ENCODE assay signal across 9 mouse cellular contexts in the genomic region with DNA sequence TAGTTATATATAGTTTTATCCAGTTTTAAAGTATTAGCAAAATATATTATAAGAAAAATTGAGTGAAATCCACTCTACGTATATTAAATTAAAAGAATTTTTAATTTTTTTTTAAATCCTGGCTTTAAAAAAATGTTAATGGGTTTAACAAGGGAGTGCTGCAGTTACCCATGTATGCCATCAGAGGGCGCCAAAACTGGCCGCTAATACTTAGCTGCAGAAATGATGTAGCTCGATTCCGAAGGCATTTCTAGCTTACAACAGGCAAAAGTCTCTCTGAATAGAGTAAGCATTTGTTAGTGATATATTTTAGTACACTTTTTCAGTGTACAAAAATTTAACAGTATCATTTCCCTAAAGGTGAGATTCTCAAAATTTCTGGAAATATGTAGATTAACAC.
A peak's percentile ranks its signal among the peaks of the same experiment; 100 is the strongest.
DNase-seq lines count a peak whose midpoint lies in the region; ATAC-seq and TF ChIP-seq lines count a peak whose summit lies in the region.
"Had no signal": no experiment of that assay in that cellular context is flagged by ENCODE, and none has a peak within 500 bp of the region (broad histone marks: within the 10 kb centered on the region; RNA-seq: fewer than 3 reads in every experiment).

No protein-coding gene starts in this region.

- no peak for TF ChIP-seq EP300 in CH12.LX (IDR thresholded peaks at IDR 0.05; ENCODE audit: low read length)

- no peak overlapping the region for H3K4me3 ChIP-seq in kidney, embryonic 14.5 days (ENCODE audit: low read length)
- no peak overlapping the region for H3K4me3 ChIP-seq in CH12.LX (replicated peaks in 1 of 3; ENCODE audit: low read depth in 2 of 3, low read length in 2 of 3, poor library complexity in 1 of 3)
- H3K4me3 ChIP-seq: liver, embryonic 15.5 days had no signal

- DNase-seq in kidney, postnatal 10 days, result peak; percentile 21
- DNase-seq in 416B (ENCODE audit: low read depth), result peak; percentile 40
- peak; percentile 50 for DNase-seq in CH12.LX (ENCODE audit: extremely low read depth)
- peak; percentile 58 for DNase-seq in embryo, embryonic 11 days
- peak; percentile 29 for DNase-seq in retina, postnatal 1 day
- no peak for DNase-seq in gastrocnemius, postnatal 10 days

- peak; percentile 46 to 57 for TF ChIP-seq CTCF in CH12.LX (conservative IDR thresholded peaks at IDR 0.05 in 1 of 2, IDR thresholded peaks at IDR 0.05 in 1 of 2; ENCODE audit: low read depth in 2 of 2, low read length in 2 of 2)

- TF ChIP-seq POLR2A in CH12.LX (IDR thresholded peaks at IDR 0.05; ENCODE audit: low read depth, low read length), result no peak

- H3K9ac ChIP-seq in kidney, embryonic 14.5 days (ENCODE audit: low read depth, low read length), result no peak overlapping the region
- H3K9ac ChIP-seq in CH12.LX (ENCODE audit: insufficient read depth, low read depth), result no peak overlapping the region
- H3K9ac ChIP-seq: liver, embryonic 15.5 days had no signal

- no peaks in the 10 kb centered on the region for H3K9me3 ChIP-seq in kidney, embryonic 14.5 days (ENCODE audit: control insufficient read depth, low read length)
- no peaks in the 10 kb centered on the region for H3K9me3 ChIP-seq in CH12.LX (replicated peaks; ENCODE audit: low read length)
- H3K9me3 ChIP-seq: liver, embryonic 15.5 days had no signal

- no peak overlapping the region for H3K4me2 ChIP-seq in kidney, embryonic 14.5 days (replicated peaks; ENCODE audit: low read depth, low read length)
- no peak overlapping the region for H3K4me2 ChIP-seq in CH12.LX (ENCODE audit: insufficient read depth, low read depth, poor library complexity, severe bottlenecking)
- H3K4me2 ChIP-seq: liver, embryonic 15.5 days had no signal

- H3K36me3 ChIP-seq in kidney, embryonic 14.5 days (ENCODE audit: control insufficient read depth, insufficient read depth, low read length), result no peaks in the 10 kb centered on the region
- H3K36me3 ChIP-seq in CH12.LX (replicated peaks in 1 of 2; ENCODE audit: control insufficient read depth in 1 of 2, insufficient read depth in 1 of 2, low read length in 1 of 2), result no peaks in the 10 kb centered on the region
- H3K36me3 ChIP-seq: liver, embryonic 15.5 days had no signal

- H3K27me3 ChIP-seq in kidney, embryonic 14.5 days (ENCODE audit: control insufficient read depth, insufficient read depth, low read length), result no peaks in the 10 kb centered on the region
- no peaks in the 10 kb centered on the region for H3K27me3 ChIP-seq in CH12.LX (replicated peaks)
- H3K27me3 ChIP-seq: liver, embryonic 15.5 days had no signal

- H3K27ac ChIP-seq in kidney, embryonic 14.5 days (ENCODE audit: low read depth, low read length), result no peak overlapping the region
- H3K27ac ChIP-seq in CH12.LX (ENCODE audit: insufficient read depth, low read depth), result no peak overlapping the region
- H3K27ac ChIP-seq: liver, embryonic 15.5 days had no signal

- in situ Hi-C loops in CH12.LX (cut with MboI; ENCODE audit: low pct_ligation_motif_present, low pct_unique_long_range_greater_than_20kb, low sequenced_read_pairs), result no loop called here

- no peaks in the 10 kb centered on the region for H3K79me2 ChIP-seq in CH12.LX (replicated peaks; ENCODE audit: control insufficient read depth, extremely low read depth, insufficient read depth, poor library complexity, severe bottlenecking)

- WGBS in kidney, embryonic 14.5 days, result 12% methylated on average over 5 of the region's 5 CpGs

- ATAC-seq in kidney, embryonic 14.5 days (ENCODE audit: low FRiP score, low TSS enrichment), result no peak
- no peak for ATAC-seq in erythroid progenitor cell, adult 5-6 weeks (replicated peaks; ENCODE audit: low FRiP score, poor library complexity, severe bottlenecking)

- no peaks in the 10 kb centered on the region for H3K4me1 ChIP-seq in kidney, embryonic 14.5 days (ENCODE audit: control insufficient read depth, insufficient read depth, low read length)
- no peaks in the 10 kb centered on the region for H3K4me1 ChIP-seq in CH12.LX (ENCODE audit: control insufficient read depth in 1 of 2, insufficient read depth in 2 of 2)
- H3K4me1 ChIP-seq: liver, embryonic 15.5 days had no signal

- peak; percentile 5 for TF ChIP-seq RAD21 in CH12.LX (IDR thresholded peaks at IDR 0.05; ENCODE audit: low read depth, low read length)

- dilution Hi-C loops in CH12.LX (cut with MboI; ENCODE audit: extremely low pct_ligation_motif_present, extremely low pct_unique_long_range_greater_than_20kb, low sequenced_read_pairs), result no loop called here

TF ChIP-seq in CH12.LX, 34 proteins besides CTCF, POLR2A, EP300 and RAD21:
- TF ChIP-seq POLR2AphosphoS2 (IDR thresholded peaks at IDR 0.05; ENCODE audit: low read depth, low read length) (no peak), IRF4 (IDR thresholded peaks at IDR 0.05; ENCODE audit: low read depth, low read length) (no peak), MYC (IDR thresholded peaks at IDR 0.05; ENCODE audit: low read depth, low read length) (no peak), SMC3 (IDR thresholded peaks at IDR 0.05; ENCODE audit: low read depth, low read length) (peak; percentile 34; the same call in 1 of the 2 replicates)
TF ChIP-seq in CH12.LX: peak in this region for 1.
